Comparison of ENCODE assay signal across 26 mouse cellular contexts in genomic region chr13:9451952-9452351, GRCm38 (mm10).
DNase-seq lines count a peak whose midpoint lies in the region; ATAC-seq and TF ChIP-seq lines count a peak whose summit lies in the region.
"Had no signal": no experiment of that assay in that cellular context is flagged by ENCODE, and none has a peak within 500 bp of the region (broad histone marks: within the 10 kb centered on the region; RNA-seq: fewer than 3 reads in every experiment).

No protein-coding gene starts in this region.

- H3K27ac ChIP-seq in heart, adult 2 months = peak overlapping the region; percentile 6; the same call in 1 of the 2 replicates
- H3K27ac ChIP-seq in heart, embryonic 14.5 days (replicated peaks in 1 of 2; ENCODE audit: control insufficient read depth in 1 of 2, insufficient read depth in 1 of 2, low read depth in 2 of 2, low read length in 2 of 2) = peak overlapping the region in 1 of 2 experiments; percentile 26; a peak in 2 of 4 replicates
- H3K27ac ChIP-seq in heart, postnatal 0 days (ENCODE audit: low read depth) = peak overlapping the region; percentile 72
- H3K27ac ChIP-seq: embryonic facial prominence, embryonic 12.5 days; embryonic facial prominence, embryonic 15.5 days; gastrocnemius, adult 2 months; hindbrain, embryonic 14.5 days; hindbrain, postnatal 0 days had no signal

- TF ChIP-seq POLR2A in heart, adult 2 months (IDR thresholded peaks at IDR 0.05; ENCODE audit: insufficient read depth, low read depth, low read length) = no peak

- TF ChIP-seq CTCF in heart, adult 2 months (IDR thresholded peaks at IDR 0.05) = no peak
- TF ChIP-seq CTCF in heart, postnatal 0 days (IDR thresholded peaks at IDR 0.05; ENCODE audit: low read depth) = no peak

- no peaks in the 10 kb centered on the region; the same call in none of the 2 replicates for H3K79me2 ChIP-seq in heart, adult 2 months (replicated peaks; ENCODE audit: control insufficient read depth, insufficient read depth, low read length)

- DNase-seq in heart, adult 2 months = no peak
- DNase-seq in heart, adult 9 months (ENCODE audit: low spot score in 2 of 2) = no peak
- DNase-seq in heart, postnatal 4 days = no peak
- peak; percentile 71 for DNase-seq in heart, postnatal 0 days (ENCODE audit: low spot score)
- no peak for DNase-seq in heart, adult 8-10 months (ENCODE audit: low spot score)
- no peak for DNase-seq in adrenal gland, postnatal 36 days
- DNase-seq: adrenal gland, postnatal 10 days; cerebellum, adult 11 months; cerebellum, adult 2 months; cerebellum, adult 9-11 months; cerebellum, postnatal 25 days; forebrain, postnatal 0 days; gastrocnemius, adult 2 months; gastrocnemius, postnatal 14 days; heart, postnatal 36 days; kidney, adult 18-20 months had no signal

- WGBS in heart, adult 2 months = 85% methylated on average over 3 of the region's 3 CpGs
- WGBS in heart, embryonic 14.5 days = 48% methylated on average over 3 of the region's 3 CpGs
- WGBS in heart, postnatal 0 days = 61% methylated on average over 3 of the region's 3 CpGs

- TF ChIP-seq EP300 in heart, adult 2 months (IDR thresholded peaks at IDR 0.05; ENCODE audit: insufficient read depth, low read depth, low read length) = no peak
- TF ChIP-seq EP300 in heart, postnatal 0 days (IDR thresholded peaks at IDR 0.05; ENCODE audit: low read depth) = no peak

- H3K4me2 ChIP-seq in heart, embryonic 14.5 days (ENCODE audit: low read length) = 0 out of 2 replicates have a peak overlapping the region, but pooled peaks have one; percentile 4
- no peak overlapping the region for H3K4me2 ChIP-seq in heart, postnatal 0 days (ENCODE audit: low read depth, low read length)
- H3K4me2 ChIP-seq: embryonic facial prominence, embryonic 12.5 days; embryonic facial prominence, embryonic 15.5 days; heart, embryonic 11.5 days; hindbrain, embryonic 14.5 days had no signal

- ATAC-seq in heart, embryonic 14.5 days (ENCODE audit: insufficient number of reproducible peaks, insufficient read depth, low FRiP score, low read depth) = no peak
- ATAC-seq in heart, postnatal 0 days (ENCODE audit: insufficient read depth, low read depth) = peak; percentile 52; the same call in 1 of the 2 replicates
- ATAC-seq: forebrain, embryonic 14.5 days; forebrain, postnatal 0 days; hindbrain, postnatal 0 days; inflammation-experienced regulatory T-cells, adult 6 months; intestine, embryonic 16.5 days; Patski had no signal

- H3K9ac ChIP-seq in heart, adult 2 months (ENCODE audit: low read depth, low read length) = no peak overlapping the region
- H3K9ac ChIP-seq in heart, embryonic 14.5 days (ENCODE audit: low read length) = no peak overlapping the region
- H3K9ac ChIP-seq in heart, postnatal 0 days (replicated peaks; ENCODE audit: low read depth, low read length) = no peak overlapping the region
- H3K9ac ChIP-seq: embryonic facial prominence, embryonic 12.5 days; embryonic facial prominence, embryonic 15.5 days; forebrain, postnatal 0 days; hindbrain, embryonic 14.5 days had no signal

- H3K9me3 ChIP-seq in heart, embryonic 14.5 days (ENCODE audit: control insufficient read depth, low read length) = no peaks in the 10 kb centered on the region
- no peaks in the 10 kb centered on the region for H3K9me3 ChIP-seq in heart, postnatal 0 days (replicated peaks; ENCODE audit: control insufficient read depth, low read length)
- H3K9me3 ChIP-seq: embryonic facial prominence, embryonic 12.5 days; embryonic facial prominence, embryonic 15.5 days had no signal

- intact Hi-C loops in heart, adult 2 months (cut with DNase I) = no loop called here

- peaks cover 34% of the 10 kb centered on the region for H3K36me3 ChIP-seq in heart, adult 2 months (ENCODE audit: control insufficient read depth, insufficient read depth, low read length)
- no peaks in the 10 kb centered on the region for H3K36me3 ChIP-seq in heart, embryonic 14.5 days (ENCODE audit: control insufficient read depth, insufficient read depth, low read length)
- no peaks in the 10 kb centered on the region for H3K36me3 ChIP-seq in heart, postnatal 0 days (replicated peaks; ENCODE audit: control insufficient read depth, insufficient read depth, low read length)
- H3K36me3 ChIP-seq: embryonic facial prominence, embryonic 12.5 days; embryonic facial prominence, embryonic 15.5 days had no signal

- H3K27me3 ChIP-seq in heart, adult 2 months (ENCODE audit: control insufficient read depth, insufficient read depth, low read length) = no peaks in the 10 kb centered on the region
- H3K27me3 ChIP-seq in heart, embryonic 14.5 days (ENCODE audit: control insufficient read depth, insufficient read depth, low read length) = no peaks in the 10 kb centered on the region
- H3K27me3 ChIP-seq in heart, postnatal 0 days (ENCODE audit: control insufficient read depth, insufficient read depth, low read length) = no peaks in the 10 kb centered on the region
- H3K27me3 ChIP-seq: embryonic facial prominence, embryonic 12.5 days; embryonic facial prominence, embryonic 15.5 days; Patski had no signal

- H3K4me3 ChIP-seq in heart, adult 2 months = no peak overlapping the region
- H3K4me3 ChIP-seq in heart, embryonic 14.5 days (ENCODE audit: control insufficient read depth in 1 of 2, insufficient read depth in 1 of 2, low read depth in 1 of 2, low read length in 2 of 2) = no peak overlapping the region
- no peak overlapping the region for H3K4me3 ChIP-seq in heart, postnatal 0 days (ENCODE audit: low read depth, low read length)
- H3K4me3 ChIP-seq: embryonic facial prominence, embryonic 12.5 days; embryonic facial prominence, embryonic 15.5 days; gastrocnemius, adult 2 months had no signal

- peaks cover 9% of the 10 kb centered on the region for H3K4me1 ChIP-seq in heart, adult 2 months (ENCODE audit: control insufficient read depth, insufficient read depth, low read length)
- peaks cover 12 to 52% of the 10 kb centered on the region in 2 experiments for H3K4me1 ChIP-seq in heart, embryonic 14.5 days (ENCODE audit: control insufficient read depth in 2 of 2, insufficient read depth in 2 of 2, low read length in 2 of 2)
- H3K4me1 ChIP-seq in heart, postnatal 0 days (ENCODE audit: control insufficient read depth, insufficient read depth) = peaks cover 52% of the 10 kb centered on the region
- H3K4me1 ChIP-seq: embryonic facial prominence, embryonic 12.5 days; embryonic facial prominence, embryonic 15.5 days had no signal
